Mouse (Mus musculus) cortical plate, adult 2 months (tissue): ENCODE data around the gene Otud3. TPM values are rescaled to one million over a fixed set of nuclear protein-coding genes. Genes with fewer than 3 reads are reported as not detected.

Experiments used
- H3K27ac ChIP-seq: fragments of 200-500 bp; 2 replicates; pipeline ENCODE4 v1.5.1; 2012; ENCODE audit warnings: low read length, control low read depth, inconsistent platforms; ENCODE audit not compliant: insufficient read depth
- H3K4me1 ChIP-seq: fragments of 200-500 bp; 2 replicates; pipeline ENCODE4 v1.6.1; 2011; ENCODE audit warnings: low read length; ENCODE audit not compliant: control insufficient read depth, insufficient read depth
- H3K4me3 ChIP-seq: fragments of 200-500 bp; 2 replicates; pipeline ENCODE4 v1.5.1; 2011; ENCODE audit warnings: mild to moderate bottlenecking, low read length, control low read depth; ENCODE audit not compliant: insufficient read depth
- CTCF ChIP-seq: fragments of 200-500 bp; IDR thresholded peaks from 2 replicates; pipeline ENCODE4 v1.5.1; 2011; ENCODE audit warnings: mild to moderate bottlenecking, control low read depth, low read length; ENCODE audit not compliant: insufficient read depth; ENCODE audit errors: extremely low read depth
- POLR2A ChIP-seq: fragments of 200-500 bp; IDR thresholded peaks from 2 replicates; pipeline ENCODE4 v1.6.1; 2011; ENCODE audit warnings: mild to moderate bottlenecking, low read length, control low read depth; ENCODE audit not compliant: insufficient read depth; ENCODE audit errors: extremely low read depth
- polyA plus RNA-seq: library from polyadenylated mRNA; depleted of rRNA; stranded (reverse); fragments of >200 nt; gene quantifications from 2 replicates; pipeline ENCODE4 v1.2.3, GENCODE M21; 2012

The Otud3 gene
- polyA plus RNA-seq, 1 experiment, result 14.7 TPM

DNA sequence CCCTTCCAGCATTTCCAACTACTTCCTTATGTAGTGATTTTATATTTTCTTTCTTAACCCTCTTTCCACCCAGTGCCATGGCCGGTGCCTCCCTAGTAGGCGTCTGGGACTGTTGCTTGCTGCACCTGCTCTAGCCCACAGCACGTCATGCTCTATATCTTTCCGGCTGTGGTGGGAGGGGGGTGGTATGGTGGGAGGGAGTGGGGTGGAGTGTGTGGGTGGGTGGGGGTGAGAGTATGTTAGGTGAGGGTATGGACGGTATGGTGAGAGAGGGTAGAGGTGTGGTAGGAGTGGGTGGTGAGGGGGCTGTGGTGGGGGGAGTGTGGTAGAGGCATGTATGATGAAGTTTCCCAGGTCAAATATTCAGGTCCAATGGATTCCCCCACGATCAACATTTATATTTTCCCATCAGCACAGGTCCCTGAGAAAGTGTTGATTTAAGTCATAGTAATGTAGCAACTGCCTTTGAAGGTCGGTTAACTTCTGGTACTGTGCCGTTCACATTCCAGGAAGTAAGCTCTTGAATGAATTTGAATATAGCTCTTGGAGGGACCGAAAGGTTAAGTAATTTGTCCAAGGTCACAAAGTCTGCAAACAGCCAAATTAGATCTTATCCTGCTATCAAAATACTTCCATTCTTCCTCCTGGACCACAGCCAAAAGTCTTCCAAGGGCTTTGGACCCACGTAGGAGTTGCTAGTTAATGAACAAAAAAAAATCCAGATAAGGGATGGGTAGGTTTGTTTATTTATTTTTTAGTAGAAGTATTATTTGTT is 24.9 kb upstream of the Otud3 start:
- TF ChIP-seq CTCF (no peak), POLR2A (no peak)

DNA sequence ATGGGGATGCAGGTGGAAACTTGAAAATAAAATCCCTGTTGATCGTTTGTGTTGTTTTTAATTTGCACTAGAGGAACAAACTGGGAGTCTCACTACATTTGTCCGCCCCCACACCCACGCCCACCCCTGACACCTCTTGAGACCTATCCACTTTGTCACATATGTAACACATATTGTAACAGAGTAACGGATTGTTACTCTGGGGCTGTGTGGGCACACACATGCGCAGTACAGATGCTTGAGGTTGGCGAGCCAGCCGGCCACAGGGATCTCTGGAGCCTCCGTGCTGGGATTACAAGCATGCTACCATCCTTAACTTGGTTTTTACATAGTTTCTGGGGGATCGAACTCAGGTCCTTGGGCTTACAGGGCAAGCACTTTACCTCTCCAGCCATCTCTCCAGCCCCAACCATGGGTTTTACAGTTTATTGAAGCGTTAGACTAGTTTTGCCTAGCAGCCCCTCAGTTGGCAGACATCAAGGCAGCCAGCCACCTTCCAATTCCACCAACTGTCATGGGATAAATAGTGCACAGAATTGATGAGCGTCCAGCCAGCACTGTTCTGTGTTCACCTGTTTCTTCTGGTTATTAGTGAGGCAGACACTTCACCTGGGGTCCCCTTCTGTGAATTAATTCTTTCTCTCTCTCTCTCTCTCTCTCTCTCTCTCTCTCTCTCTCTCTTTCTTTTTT is 20.9 kb upstream of the Otud3 start:
- TF ChIP-seq POLR2A, result no peak
- no peak for TF ChIP-seq CTCF
- Histone ChIP-seq H3K4me1 (no peaks in the 10 kb centered on the region; the same call in 1 of the 2 replicates), H3K4me3 (no peak overlapping the region), H3K27ac (no peak overlapping the region)

More for the DNA sequence above, 24.9 kb upstream of the Otud3 start:
- Histone ChIP-seq H3K4me3 (no peak overlapping the region), H3K27ac (no peak overlapping the region), H3K4me1 (no peaks in the 10 kb centered on the region; the same call in 1 of the 2 replicates)

DNA sequence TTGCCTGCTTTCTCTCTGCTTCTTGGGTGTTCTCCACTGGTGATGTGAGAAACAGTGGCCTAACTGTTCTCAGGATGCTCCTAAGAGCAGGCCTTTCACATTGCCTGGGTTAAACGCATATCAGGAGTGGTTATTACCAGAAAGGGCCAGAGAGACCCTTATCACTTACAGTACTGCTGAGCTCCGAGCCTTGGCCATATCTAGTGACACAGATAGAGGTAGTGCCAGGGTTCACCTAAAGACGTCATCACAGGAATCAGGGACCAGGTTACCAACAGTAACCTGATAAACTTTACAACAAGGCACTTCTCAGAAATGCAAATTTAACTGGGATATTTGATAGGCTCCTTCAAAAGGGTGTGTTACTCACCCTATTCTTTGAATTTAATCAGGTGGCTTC is 20.1 kb upstream of the Otud3 start:
- TF ChIP-seq POLR2A, result no peak
- no peak for TF ChIP-seq CTCF
- H3K27ac ChIP-seq, result no peak overlapping the region
- H3K4me3 ChIP-seq, result no peak overlapping the region
- H3K4me1 ChIP-seq, result no peaks in the 10 kb centered on the region

DNA sequence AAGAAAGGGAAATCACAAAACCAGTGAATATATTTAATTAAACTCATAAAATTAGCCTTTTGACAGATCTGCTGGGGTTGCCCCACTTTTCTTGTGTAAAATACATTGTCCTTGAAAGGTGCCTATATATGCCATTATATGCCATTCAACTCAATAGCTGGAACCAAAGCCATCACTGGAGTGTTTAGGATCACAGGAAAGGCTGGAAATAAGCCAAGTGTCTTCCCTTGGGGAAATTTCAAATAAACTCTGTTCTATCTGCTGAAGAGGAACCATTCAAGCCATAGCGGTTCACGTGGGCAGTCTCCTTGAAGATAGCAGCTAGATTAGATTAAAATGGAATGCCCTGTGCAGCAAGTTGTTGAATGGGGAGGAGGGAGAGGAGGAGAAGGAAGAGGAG is 11.8 kb upstream of the Otud3 start:
- H3K4me3 ChIP-seq, result no peak overlapping the region
- H3K4me1 ChIP-seq, result no peaks in the 10 kb centered on the region
- no peak overlapping the region for H3K27ac ChIP-seq
- TF ChIP-seq CTCF, result no peak
- no peak for TF ChIP-seq POLR2A

GRCm38 (mm10) chr4:138922131-138922459 is 8.3 kb upstream of the Otud3 start:
- no peaks in the 10 kb centered on the region; the same call in 1 of the 2 replicates for H3K4me1 ChIP-seq
- TF ChIP-seq CTCF (peak; percentile 99), POLR2A (no peak)
- H3K4me3 ChIP-seq, result no peak overlapping the region
- H3K27ac ChIP-seq, result no peak overlapping the region

DNA sequence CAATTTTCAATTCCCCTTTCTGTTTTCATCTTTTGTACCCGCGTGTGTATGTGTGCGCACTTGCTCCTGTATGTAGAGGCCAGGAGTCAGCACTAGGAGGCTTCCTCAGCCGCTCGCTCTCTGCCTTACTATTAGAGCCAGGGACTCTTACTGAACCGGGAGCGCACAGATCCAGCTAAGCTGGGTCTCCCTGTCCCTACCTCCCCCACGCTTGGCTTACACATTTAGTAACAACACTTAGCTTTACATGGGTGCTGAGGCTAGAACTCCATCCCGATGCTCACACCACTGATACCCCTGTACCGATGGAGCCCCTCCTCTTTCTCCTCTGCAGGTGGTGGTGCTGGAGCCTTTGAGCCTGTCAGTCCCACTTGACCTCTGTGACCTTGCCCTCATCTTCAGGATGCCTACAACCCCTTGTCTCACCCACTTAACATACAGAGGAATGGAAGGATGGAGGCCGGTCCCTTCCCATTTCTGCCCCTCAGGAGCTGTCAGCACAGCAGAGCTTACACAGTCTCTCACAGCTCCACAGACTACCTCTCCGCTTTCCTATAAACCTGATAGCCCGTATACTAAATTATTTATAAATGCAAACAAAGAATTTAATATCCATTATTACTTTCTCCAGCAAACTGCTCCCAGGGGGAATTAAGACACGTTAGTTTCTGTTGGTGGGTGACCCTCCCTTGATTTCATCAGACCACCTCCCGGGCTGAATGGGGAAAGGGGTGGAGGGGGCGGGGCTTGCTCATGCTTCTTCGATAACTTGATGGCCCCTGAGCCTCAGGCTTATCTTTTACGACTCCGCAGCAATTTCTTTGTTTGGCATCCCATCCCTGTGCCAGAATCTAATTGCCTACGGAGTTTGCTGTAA is 7.7 kb upstream of the Otud3 start:
- no peaks in the 10 kb centered on the region; the same call in 1 of the 2 replicates for H3K4me1 ChIP-seq
- H3K27ac ChIP-seq, result no peak overlapping the region
- no peak for TF ChIP-seq POLR2A
- no peak for TF ChIP-seq CTCF
- H3K4me3 ChIP-seq, result no peak overlapping the region

DNA sequence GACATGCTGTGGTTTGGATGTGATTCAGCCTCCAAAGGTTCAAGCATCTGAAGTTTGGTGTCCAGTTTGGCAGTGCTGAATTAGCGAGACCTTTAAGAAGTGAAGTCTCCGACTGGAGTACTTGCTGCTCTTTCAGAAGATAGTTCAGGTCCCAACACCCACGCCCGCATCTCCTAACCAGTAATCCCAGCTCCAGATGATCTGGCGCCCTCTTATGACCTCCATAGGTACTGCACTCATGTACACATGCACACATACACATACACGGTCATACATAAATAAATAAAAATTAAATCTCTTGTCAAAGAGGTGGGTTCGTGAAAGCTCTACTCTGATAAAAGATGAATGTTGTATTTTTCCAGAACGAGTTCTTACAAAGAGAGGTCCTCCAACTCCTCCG is 3.5 kb upstream of the Otud3 start:
- TF ChIP-seq CTCF (peak; percentile 2; the same call in 1 of the 2 replicates), POLR2A (no peak)
- Histone ChIP-seq H3K4me3 (no peak overlapping the region), H3K27ac (no peak overlapping the region), H3K4me1 (peaks cover 3% of the 10 kb centered on the region; the same call in 1 of the 2 replicates)

DNA sequence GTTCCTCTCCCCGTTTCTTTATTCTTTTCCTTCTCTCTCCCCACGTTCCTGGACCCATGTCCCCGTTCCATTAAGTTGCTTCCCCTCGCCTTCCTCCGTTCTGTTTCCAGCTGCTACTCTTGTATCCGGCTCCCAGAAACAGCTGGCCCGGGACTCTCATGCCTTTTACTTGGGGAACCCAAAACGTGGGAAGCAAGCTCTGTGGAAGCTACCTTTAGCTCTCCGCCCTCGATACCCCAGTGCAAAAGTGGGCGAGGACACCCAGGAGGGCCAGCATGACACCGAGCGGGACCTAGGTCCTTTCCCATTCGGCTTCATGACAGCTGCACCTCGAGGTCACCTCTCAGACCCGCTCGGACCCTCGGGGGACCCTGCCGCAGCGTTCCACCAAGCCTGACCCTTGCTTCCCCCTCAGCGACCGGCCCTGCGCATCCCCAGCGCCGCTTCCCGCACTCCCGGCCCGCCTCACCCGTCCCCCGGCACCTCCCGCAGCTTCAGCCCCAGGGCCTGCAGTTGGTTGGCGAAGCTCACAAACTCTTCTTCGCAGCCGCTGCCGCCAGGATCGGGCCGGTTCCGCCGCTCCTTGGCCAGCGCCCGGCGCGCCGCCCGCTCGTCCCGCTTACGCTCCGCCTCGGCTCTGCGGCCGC is 481 bp downstream of the Otud3 start:
- Histone ChIP-seq H3K4me1 (peaks cover 9% of the 10 kb centered on the region), H3K27ac (0 out of 2 replicates have a peak overlapping the region, but pooled peaks have one; percentile 13), H3K4me3 (peak overlapping the region; percentile 80)
- TF ChIP-seq CTCF, result no peak
- TF ChIP-seq POLR2A, result no peak

GRCm38 (mm10) chr4:138905624-138906337 is 8.0 kb downstream of the Otud3 start:
- Histone ChIP-seq H3K4me3 (no peak overlapping the region), H3K4me1 (peaks cover under 1% of the 10 kb centered on the region; the same call in 1 of the 2 replicates), H3K27ac (no peak overlapping the region)
- TF ChIP-seq CTCF (no peak), POLR2A (no peak)
